Mouse (Mus musculus) lung, embryonic 16.5 days (tissue): Measurements from ENCODE around the gene Ap3d1. TPM values are rescaled to one million over a fixed set of nuclear protein-coding genes. Genes with fewer than 3 reads are reported as not detected.

Experiments used
- ATAC-seq: fragments of 200-750 bp; cut with Nextera tagmentation; 2 replicates; pipeline ENCODE4 v1.8.0; 2017; ENCODE audit warnings: low read depth, mild to moderate bottlenecking, moderate library complexity
- H3K27ac ChIP-seq: fragments of 300-500 bp; sonication (generic); 2 replicates; pipeline ENCODE4 v1.5.1; 2014; ENCODE audit warnings: mild to moderate bottlenecking, control low read depth, low read length
- H3K27me3 ChIP-seq: fragments of 300-500 bp; sonication (generic); 2 replicates; pipeline ENCODE4 v1.6.1; 2014; ENCODE audit warnings: low read depth, low read length, mixed read lengths; ENCODE audit not compliant: control insufficient read depth, insufficient read depth
- H3K36me3 ChIP-seq: fragments of 300-500 bp; sonication (generic); 2 replicates; pipeline ENCODE4 v1.6.1; 2014; ENCODE audit warnings: low read length; ENCODE audit not compliant: control insufficient read depth, insufficient read depth
- H3K4me1 ChIP-seq: fragments of 300-500 bp; sonication (generic); replicated peaks from 2 replicates; pipeline ENCODE4 v1.6.1; 2014; ENCODE audit warnings: low read length, mixed read lengths; ENCODE audit not compliant: control insufficient read depth, insufficient read depth
- H3K4me2 ChIP-seq: fragments of 300-500 bp; sonication (generic); 2 replicates; pipeline ENCODE4 v1.6.1; 2014; ENCODE audit warnings: low read depth, low read length, control low read depth
- H3K4me3 ChIP-seq: fragments of 300-500 bp; sonication (generic); 2 replicates; pipeline ENCODE4 v1.5.1; 2014; ENCODE audit warnings: mild to moderate bottlenecking, low read length, control low read depth
- H3K9ac ChIP-seq: fragments of 300-500 bp; sonication (generic); 2 replicates; pipeline ENCODE4 v1.6.1; 2014; ENCODE audit warnings: low read length, control low read depth
- H3K9me3 ChIP-seq: fragments of 300-500 bp; sonication (generic); 2 replicates; pipeline ENCODE4 v1.6.1; 2016; ENCODE audit warnings: low read length; ENCODE audit not compliant: control insufficient read depth
- WGBS: fragments of 180-500 bp; shearing (Covaris S2); extraction: QIAGEN DNeasy Blood & Tissue Kit; methylation state at CpG from one replicate; pipeline ENCODE4 v1.1.7; 2014; 5-methylcytosine and 5-hydroxymethylcytosine counted together
- polyA plus RNA-seq: library from polyadenylated mRNA; unstranded; fragments of >200 nt; fragmentation: Nextera tagmentation; extraction: Ambion mirVana; gene quantifications from 2 replicates; pipeline ENCODE4 v1.2.1, GENCODE M21; 2015

Gene Ap3d1
- polyA plus RNA-seq, 1 experiment from 2014 or later, result 59.9 TPM

GRCm38 (mm10) chr10:80736731-80737130 is 5.3 kb downstream of the Ap3d1 start:
- H3K4me3 ChIP-seq, result no peak overlapping the region
- peaks cover 7% of the 10 kb centered on the region; the same call in 1 of the 2 replicates for H3K36me3 ChIP-seq
- no peaks in the 10 kb centered on the region for H3K9me3 ChIP-seq
- ATAC-seq, result no peak
- no peaks in the 10 kb centered on the region for H3K27me3 ChIP-seq
- 38% methylated on average over 5 of the region's 5 CpGs for WGBS
- H3K4me2 ChIP-seq, result no peak overlapping the region
- H3K27ac ChIP-seq, result no peak overlapping the region
- H3K4me1 ChIP-seq, result peaks cover 16% of the 10 kb centered on the region
- H3K9ac ChIP-seq, result no peak overlapping the region

GRCm38 (mm10) chr10:80732611-80733101 is 9.4 kb downstream of the Ap3d1 start:
- H3K27ac ChIP-seq, result no peak overlapping the region
- H3K4me2 ChIP-seq, result no peak overlapping the region
- H3K4me3 ChIP-seq, result no peak overlapping the region
- no peaks in the 10 kb centered on the region for H3K27me3 ChIP-seq
- H3K9ac ChIP-seq, result no peak overlapping the region
- 0 out of 2 replicates have a peak, but pooled peaks cover 2% of the 10 kb centered on the region for H3K4me1 ChIP-seq
- H3K9me3 ChIP-seq, result no peaks in the 10 kb centered on the region
- WGBS, result 85% methylated on average over 6 of the region's 6 CpGs
- H3K36me3 ChIP-seq, result peaks cover 34% of the 10 kb centered on the region
- ATAC-seq, result no peak

- Histone ChIP-seq H3K9ac (no peak overlapping the region), H3K9me3 (no peaks in the 10 kb centered on the region), H3K4me1 (no peaks in the 10 kb centered on the region), H3K36me3 (peaks cover 53% of the 10 kb centered on the region), H3K27me3 (no peaks in the 10 kb centered on the region), H3K27ac (no peak overlapping the region), H3K4me2 (no peak overlapping the region), H3K4me3 (no peak overlapping the region)
- ATAC-seq, result no peak
- 77% methylated on average over 5 of the region's 5 CpGs for WGBS
Observed at GRCm38 (mm10) chr10:80727369-80728127, 14.5 kb downstream of the Ap3d1 start.

GRCm38 (mm10) chr10:80717281-80717680 is 24.8 kb downstream of the Ap3d1 start:
- Histone ChIP-seq H3K4me2 (no peak overlapping the region), H3K9me3 (no peaks in the 10 kb centered on the region), H3K4me3 (no peak overlapping the region), H3K4me1 (no peaks in the 10 kb centered on the region), H3K27ac (no peak overlapping the region), H3K36me3 (peaks cover 72% of the 10 kb centered on the region), H3K9ac (no peak overlapping the region), H3K27me3 (no peaks in the 10 kb centered on the region)
- WGBS, result 71% methylated on average over 1 of the region's 1 CpGs
- no peak for ATAC-seq

- Histone ChIP-seq H3K27me3 (no peaks in the 10 kb centered on the region), H3K4me3 (no peak overlapping the region), H3K36me3 (peaks cover 69% of the 10 kb centered on the region), H3K4me1 (no peaks in the 10 kb centered on the region), H3K9me3 (no peaks in the 10 kb centered on the region), H3K4me2 (no peak overlapping the region), H3K27ac (no peak overlapping the region), H3K9ac (no peak overlapping the region)
- no peak for ATAC-seq
- WGBS, result 75% methylated on average over 3 of the region's 3 CpGs
Observed at GRCm38 (mm10) chr10:80710834-80711233, 31.2 kb downstream of the Ap3d1 start.

GRCm38 (mm10) chr10:80705479-80705878 is 36.6 kb downstream of the Ap3d1 start:
- WGBS, result 70% methylated on average over 3 of the region's 3 CpGs
- no peak overlapping the region for H3K4me3 ChIP-seq

GRCm38 (mm10) chr10:80705033-80705432 is 37.0 kb downstream of the Ap3d1 start:
- peaks cover 26% of the 10 kb centered on the region for H3K36me3 ChIP-seq
- ATAC-seq, result no peak
- WGBS, result 51% methylated on average over 3 of the region's 3 CpGs
- peaks cover 22% of the 10 kb centered on the region for H3K4me1 ChIP-seq
- no peak overlapping the region for H3K4me3 ChIP-seq
- H3K27me3 ChIP-seq, result no peaks in the 10 kb centered on the region
- no peak overlapping the region for H3K27ac ChIP-seq
- H3K9ac ChIP-seq, result no peak overlapping the region
- no peaks in the 10 kb centered on the region for H3K9me3 ChIP-seq
- H3K4me2 ChIP-seq, result no peak overlapping the region

More at GRCm38 (mm10) chr10:80705479-80705878, 36.6 kb downstream of the Ap3d1 start:
- Histone ChIP-seq H3K27ac (no peak overlapping the region), H3K27me3 (no peaks in the 10 kb centered on the region), H3K9me3 (no peaks in the 10 kb centered on the region), H3K4me2 (no peak overlapping the region), H3K9ac (no peak overlapping the region), H3K36me3 (peaks cover 26% of the 10 kb centered on the region), H3K4me1 (peaks cover 18% of the 10 kb centered on the region)
- no peak for ATAC-seq

GRCm38 (mm10) chr10:80704418-80704817 is 37.6 kb downstream of the Ap3d1 start:
- peaks cover 26% of the 10 kb centered on the region for H3K4me1 ChIP-seq
- no peaks in the 10 kb centered on the region for H3K27me3 ChIP-seq
- 80% methylated on average over 5 of the region's 5 CpGs for WGBS
- H3K4me2 ChIP-seq, result no peak overlapping the region
- no peak for ATAC-seq
- H3K27ac ChIP-seq, result no peak overlapping the region
- H3K9me3 ChIP-seq, result no peaks in the 10 kb centered on the region
- no peak overlapping the region for H3K9ac ChIP-seq
- no peak overlapping the region for H3K4me3 ChIP-seq
- H3K36me3 ChIP-seq, result peaks cover 22% of the 10 kb centered on the region

GRCm38 (mm10) chr10:80703643-80704042 is 38.4 kb downstream of the Ap3d1 start:
- Histone ChIP-seq H3K9me3 (no peaks in the 10 kb centered on the region), H3K27me3 (no peaks in the 10 kb centered on the region), H3K9ac (peak overlapping the region; percentile 71; the same call in 1 of the 2 replicates), H3K27ac (no peak overlapping the region), H3K4me3 (peak overlapping the region; percentile 71), H3K36me3 (peaks cover 14% of the 10 kb centered on the region), H3K4me1 (peaks cover 26% of the 10 kb centered on the region), H3K4me2 (peak overlapping the region; percentile 94)
- ATAC-seq, result no peak
- 84% methylated on average over 5 of the region's 5 CpGs for WGBS
